Mouse (Mus musculus) neural tube, embryonic 14.5 days (tissue): ENCODE results near the gene Mpeg1. TPM values are rescaled to one million over a fixed set of nuclear protein-coding genes. Genes with fewer than 3 reads are reported as not detected.

Experiments
- ATAC-seq: fragments of 200-750 bp; cut with Nextera tagmentation; 2 replicates; pipeline ENCODE4 v1.8.0; 2017; ENCODE audit warnings: low read depth, mild to moderate bottlenecking, moderate TSS enrichment, moderate library complexity
- H3K27ac ChIP-seq: fragments of 300-500 bp; sonication (generic); 2 replicates; pipeline ENCODE4 v1.5.1; 2014; ENCODE audit warnings: low read depth, mild to moderate bottlenecking, control low read depth, low read length, moderate library complexity, mixed read lengths
- H3K27me3 ChIP-seq: fragments of 300-500 bp; sonication (generic); 2 replicates; pipeline ENCODE4 v1.6.1; 2014; ENCODE audit warnings: low read length; ENCODE audit not compliant: control insufficient read depth, insufficient read depth
- H3K36me3 ChIP-seq: fragments of 300-500 bp; sonication (generic); 2 replicates; pipeline ENCODE4 v1.6.1; 2014; ENCODE audit warnings: low read length, mixed read lengths; ENCODE audit not compliant: control insufficient read depth, insufficient read depth
- H3K4me1 ChIP-seq: fragments of 300-500 bp; sonication (generic); 2 replicates; pipeline ENCODE4 v1.6.1; 2014; ENCODE audit warnings: low read length; ENCODE audit not compliant: control insufficient read depth, insufficient read depth
- H3K4me2 ChIP-seq: fragments of 300-500 bp; sonication (generic); 2 replicates; pipeline ENCODE4 v1.6.1; 2014; ENCODE audit warnings: mild to moderate bottlenecking, low read depth, low read length, control low read depth
- H3K4me3 ChIP-seq: fragments of 300-500 bp; sonication (generic); 2 replicates; pipeline ENCODE4 v1.5.1; 2014; ENCODE audit warnings: low read depth, low read length, control low read depth, mixed read lengths
- H3K9ac ChIP-seq: fragments of 300-500 bp; sonication (generic); replicated peaks from 2 replicates; pipeline ENCODE4 v1.6.1; 2014; ENCODE audit warnings: low read depth, mild to moderate bottlenecking, control low read depth, low read length, mixed read lengths
- H3K9me3 ChIP-seq: fragments of 300-500 bp; sonication (generic); 2 replicates; pipeline ENCODE4 v1.6.1; 2016; ENCODE audit warnings: low read length; ENCODE audit not compliant: control insufficient read depth
- WGBS: fragments of 180-500 bp; shearing (Covaris S2); extraction: QIAGEN DNeasy Blood & Tissue Kit; methylation state at CpG from one replicate; pipeline ENCODE4 v1.1.7; 2014; 5-methylcytosine and 5-hydroxymethylcytosine counted together
- polyA plus RNA-seq: library from polyadenylated mRNA; unstranded; fragments of >200 nt; fragmentation: Nextera tagmentation; extraction: Ambion mirVana; gene quantifications from 2 replicates; pipeline ENCODE4 v1.2.1, GENCODE M21; 2014

The Mpeg1 gene
- polyA plus RNA-seq, 1 experiment from 2014 or later = 1.3 TPM

- ATAC-seq = no peak
- Histone ChIP-seq H3K27ac (no peak overlapping the region), H3K9ac (no peak overlapping the region), H3K4me1 (no peaks in the 10 kb centered on the region), H3K36me3 (no peaks in the 10 kb centered on the region), H3K9me3 (no peaks in the 10 kb centered on the region), H3K27me3 (no peaks in the 10 kb centered on the region), H3K4me3 (no peak overlapping the region), H3K4me2 (no peak overlapping the region)
- 84% methylated on average over 7 of the region's 7 CpGs for WGBS
These were observed 2.5 kb downstream of the Mpeg1 start for GRCm38 (mm10) chr19:12462851-12463721.

- Histone ChIP-seq H3K4me1 (no peaks in the 10 kb centered on the region), H3K27me3 (no peaks in the 10 kb centered on the region), H3K9ac (no peak overlapping the region), H3K36me3 (0 out of 2 replicates have a peak, but pooled peaks cover 6% of the 10 kb centered on the region), H3K9me3 (no peaks in the 10 kb centered on the region), H3K4me2 (no peak overlapping the region), H3K27ac (no peak overlapping the region), H3K4me3 (no peak overlapping the region)
- ATAC-seq = no peak
- WGBS = 76% methylated on average over 1 of the region's 1 CpGs
These were observed 3.1 kb downstream of the Mpeg1 start for GRCm38 (mm10) chr19:12463722-12464035.

GRCm38 (mm10) chr19:12464127-12464526 lies 3.5 kb downstream of the Mpeg1 start:
- no peaks in the 10 kb centered on the region for H3K27me3 ChIP-seq
- H3K36me3 ChIP-seq = 0 out of 2 replicates have a peak, but pooled peaks cover 8% of the 10 kb centered on the region
- no peak overlapping the region for H3K4me2 ChIP-seq
- no peak for ATAC-seq
- WGBS = 87% methylated on average over 5 of the region's 5 CpGs
- H3K9me3 ChIP-seq = no peaks in the 10 kb centered on the region
- H3K4me1 ChIP-seq = no peaks in the 10 kb centered on the region
- H3K27ac ChIP-seq = no peak overlapping the region
- H3K9ac ChIP-seq = no peak overlapping the region
- no peak overlapping the region for H3K4me3 ChIP-seq

GRCm38 (mm10) chr19:12464674-12465073 lies 4.1 kb downstream of the Mpeg1 start:
- Histone ChIP-seq H3K27me3 (no peaks in the 10 kb centered on the region), H3K36me3 (0 out of 2 replicates have a peak, but pooled peaks cover 8% of the 10 kb centered on the region), H3K4me1 (no peaks in the 10 kb centered on the region), H3K9me3 (no peaks in the 10 kb centered on the region), H3K27ac (no peak overlapping the region), H3K4me2 (no peak overlapping the region), H3K9ac (no peak overlapping the region), H3K4me3 (no peak overlapping the region)
- no peak for ATAC-seq
- WGBS = 80% methylated on average over 4 of the region's 4 CpGs

- no peak overlapping the region for H3K9ac ChIP-seq
- no peaks in the 10 kb centered on the region for H3K9me3 ChIP-seq
- 92% methylated on average over 10 of the region's 10 CpGs for WGBS
- H3K4me2 ChIP-seq = no peak overlapping the region
- no peak for ATAC-seq
- no peak overlapping the region for H3K27ac ChIP-seq
- no peak overlapping the region for H3K4me3 ChIP-seq
- H3K27me3 ChIP-seq = no peaks in the 10 kb centered on the region
- no peaks in the 10 kb centered on the region for H3K4me1 ChIP-seq
- peaks cover 9% of the 10 kb centered on the region; the same call in 1 of the 2 replicates for H3K36me3 ChIP-seq
These were observed 5.1 kb downstream of the Mpeg1 start for GRCm38 (mm10) chr19:12465530-12466144.

GRCm38 (mm10) chr19:12466204-12466603 lies 5.6 kb downstream of the Mpeg1 start:
- 33% methylated on average over 7 of the region's 7 CpGs for WGBS
- H3K9me3 ChIP-seq = no peaks in the 10 kb centered on the region
- no peak overlapping the region for H3K4me3 ChIP-seq
- no peak overlapping the region for H3K9ac ChIP-seq
- H3K27me3 ChIP-seq = no peaks in the 10 kb centered on the region
- H3K4me1 ChIP-seq = no peaks in the 10 kb centered on the region
- H3K27ac ChIP-seq = no peak overlapping the region
- H3K4me2 ChIP-seq = no peak overlapping the region
- ATAC-seq = peak; percentile 60; the same call in 1 of the 2 replicates
- peaks cover 13% of the 10 kb centered on the region for H3K36me3 ChIP-seq

- H3K4me3 ChIP-seq = no peak overlapping the region
These were observed 6.9 kb downstream of the Mpeg1 start for GRCm38 (mm10) chr19:12467436-12467835.

GRCm38 (mm10) chr19:12471866-12472265 lies 11.3 kb downstream of the Mpeg1 start:
- Histone ChIP-seq H3K27ac (no peak overlapping the region), H3K4me1 (0 out of 2 replicates have a peak, but pooled peaks cover 3% of the 10 kb centered on the region), H3K36me3 (peaks cover 24% of the 10 kb centered on the region), H3K4me2 (no peak overlapping the region), H3K4me3 (no peak overlapping the region), H3K27me3 (no peaks in the 10 kb centered on the region), H3K9ac (no peak overlapping the region), H3K9me3 (no peaks in the 10 kb centered on the region)
- ATAC-seq = no peak
- 70% methylated on average over 3 of the region's 3 CpGs for WGBS

More at GRCm38 (mm10) chr19:12467436-12467835, 6.9 kb downstream of the Mpeg1 start:
- peaks cover 14% of the 10 kb centered on the region for H3K36me3 ChIP-seq
- no peaks in the 10 kb centered on the region for H3K27me3 ChIP-seq
- H3K9ac ChIP-seq = no peak overlapping the region
- no peaks in the 10 kb centered on the region for H3K9me3 ChIP-seq
- no peak for ATAC-seq
- WGBS = 81% methylated on average over 5 of the region's 5 CpGs
- H3K4me2 ChIP-seq = no peak overlapping the region
- H3K27ac ChIP-seq = no peak overlapping the region
- no peaks in the 10 kb centered on the region for H3K4me1 ChIP-seq

- H3K9me3 ChIP-seq = no peaks in the 10 kb centered on the region
- no peak for ATAC-seq
- H3K27ac ChIP-seq = no peak overlapping the region
- no peaks in the 10 kb centered on the region for H3K27me3 ChIP-seq
- no peak overlapping the region for H3K4me3 ChIP-seq
- H3K36me3 ChIP-seq = peaks cover 24% of the 10 kb centered on the region
- H3K9ac ChIP-seq = no peak overlapping the region
- 0 out of 2 replicates have a peak, but pooled peaks cover 3% of the 10 kb centered on the region for H3K4me1 ChIP-seq
- 89% methylated on average over 5 of the region's 5 CpGs for WGBS
- H3K4me2 ChIP-seq = no peak overlapping the region
These were observed 11.9 kb downstream of the Mpeg1 start for GRCm38 (mm10) chr19:12472381-12472976.
